Mouse (Mus musculus) right cerebral cortex, postnatal 4 days (tissue): ENCODE data around the gene Mansc1.
A peak's percentile ranks its signal among the peaks of the same experiment; 100 is the strongest.
"Not testable (repeated sequence)": the region's sequence is repeated elsewhere in the genome, so short reads cannot be mapped to it uniquely, and the experiment has no call there.

Source experiments
- DNase-seq: peaks from one replicate; pipeline ENCODE4 v3.0.0-alpha.2; 2022

The Mansc1 gene

GRCm38 (mm10) chr6:134631947-134632687 lies at the start of gene Mansc1:
Gene Mansc1 (minus strand): TSS chr6:134632488.
- DNase-seq: peak; percentile 45

GRCm38 (mm10) chr6:134679330-134679729 lies 47.0 kb upstream of the Mansc1 start:
- not testable (repeated sequence) for DNase-seq

- no peak for DNase-seq
Measured at GRCm38 (mm10) chr6:134678037-134678436, 45.7 kb upstream of the Mansc1 start.

- DNase-seq: no peak
Measured at GRCm38 (mm10) chr6:134677504-134677903, 45.2 kb upstream of the Mansc1 start.

GRCm38 (mm10) chr6:134673712-134674111 lies 41.4 kb upstream of the Mansc1 start:
- not testable (repeated sequence) for DNase-seq

- no peak for DNase-seq
Measured at GRCm38 (mm10) chr6:134670881-134671411, 38.7 kb upstream of the Mansc1 start.

- DNase-seq: no peak
Measured at GRCm38 (mm10) chr6:134669179-134669865, 37.0 kb upstream of the Mansc1 start.

GRCm38 (mm10) chr6:134668519-134668918 lies 36.2 kb upstream of the Mansc1 start:
- no peak for DNase-seq

GRCm38 (mm10) chr6:134665817-134666216 lies 33.5 kb upstream of the Mansc1 start:
- no peak for DNase-seq

GRCm38 (mm10) chr6:134664573-134664972 lies 32.3 kb upstream of the Mansc1 start:
- no peak for DNase-seq

GRCm38 (mm10) chr6:134660714-134661406 lies 28.6 kb upstream of the Mansc1 start:
- no peak for DNase-seq

GRCm38 (mm10) chr6:134659108-134659958 lies 27.0 kb upstream of the Mansc1 start:
- peak; percentile 17 for DNase-seq

GRCm38 (mm10) chr6:134656527-134656926 lies 24.2 kb upstream of the Mansc1 start:
- DNase-seq: no peak

GRCm38 (mm10) chr6:134648356-134648755 lies 16.1 kb upstream of the Mansc1 start:
- no peak for DNase-seq

- no peak for DNase-seq
Measured at GRCm38 (mm10) chr6:134647621-134648020, 15.3 kb upstream of the Mansc1 start.

GRCm38 (mm10) chr6:134646835-134647234 lies 14.5 kb upstream of the Mansc1 start:
- DNase-seq: no peak

GRCm38 (mm10) chr6:134643296-134643695 lies 11.0 kb upstream of the Mansc1 start:
- no peak for DNase-seq

- DNase-seq: no peak
Measured at GRCm38 (mm10) chr6:134641738-134642446, 9.6 kb upstream of the Mansc1 start.

- DNase-seq: peak; percentile 94
Measured at GRCm38 (mm10) chr6:134640485-134641475, 8.5 kb upstream of the Mansc1 start.

GRCm38 (mm10) chr6:134639900-134640299 lies 7.6 kb upstream of the Mansc1 start:
- no peak for DNase-seq
